Mouse (Mus musculus) kidney, adult 2 months (tissue): Measurements from ENCODE around the gene Rae1. TPM values are rescaled to one million over a fixed set of nuclear protein-coding genes. Genes with fewer than 3 reads are reported as not detected.
A peak's percentile ranks its signal among the peaks of the same experiment; 100 is the strongest.

ENCODE experiments used
- DNase-seq: peaks from one replicate; pipeline ENCODE4 v3.0.0; 2021
- H3K27ac ChIP-seq: fragments of 200-500 bp; 2 replicates; pipeline ENCODE4 v1.5.1; 2012; ENCODE audit warnings: low read depth, low read length, control low read depth, inconsistent platforms; ENCODE audit not compliant: insufficient read depth
- H3K27me3 ChIP-seq: fragments of 200-500 bp; replicated peaks from 2 replicates; pipeline ENCODE4 v1.6.1; 2012; ENCODE audit warnings: mild to moderate bottlenecking, moderate library complexity, low read length, inconsistent platforms; ENCODE audit not compliant: control insufficient read depth, insufficient read depth
- H3K36me3 ChIP-seq: fragments of 200-500 bp; 2 replicates; pipeline ENCODE4 v1.6.1; 2012; ENCODE audit warnings: mild to moderate bottlenecking, moderate library complexity, low read length, inconsistent platforms; ENCODE audit not compliant: control insufficient read depth, insufficient read depth
- H3K4me1 ChIP-seq: fragments of 200-500 bp; 2 replicates; pipeline ENCODE4 v1.6.1; 2011; ENCODE audit warnings: low read length; ENCODE audit not compliant: control insufficient read depth, insufficient read depth
- H3K4me3 ChIP-seq: fragments of 200-500 bp; 2 replicates; pipeline ENCODE4 v1.5.1; 2011; ENCODE audit warnings: mild to moderate bottlenecking, low read depth, low read length, control low read depth; ENCODE audit not compliant: insufficient read depth
- CTCF ChIP-seq: fragments of 200-500 bp; conservative IDR thresholded peaks from 2 replicates; pipeline ENCODE4 v1.5.1; 2011; ENCODE audit warnings: low read depth, mild to moderate bottlenecking, control low read depth, low read length, moderate library complexity, mixed read lengths; ENCODE audit not compliant: insufficient read depth, insufficient read length
- POLR2A ChIP-seq: fragments of 200-500 bp; IDR thresholded peaks from one replicate; pipeline ENCODE4 v1.6.1; 2011; ENCODE audit warnings: low read depth, low read length, control low read depth
- WGBS: fragments of 180-500 bp; shearing (Covaris S2); methylation state at CpG from one replicate; pipeline ENCODE4 v1.1.7; 2018; 5-methylcytosine and 5-hydroxymethylcytosine counted together
- polyA plus RNA-seq: library from polyadenylated mRNA; depleted of rRNA; stranded (reverse); fragments of >200 nt; gene quantifications from 2 replicates; pipeline ENCODE4 v1.2.3, GENCODE M21; 2012

Gene Rae1
- polyA plus RNA-seq, 1 experiment: 56.7 TPM

DNA sequence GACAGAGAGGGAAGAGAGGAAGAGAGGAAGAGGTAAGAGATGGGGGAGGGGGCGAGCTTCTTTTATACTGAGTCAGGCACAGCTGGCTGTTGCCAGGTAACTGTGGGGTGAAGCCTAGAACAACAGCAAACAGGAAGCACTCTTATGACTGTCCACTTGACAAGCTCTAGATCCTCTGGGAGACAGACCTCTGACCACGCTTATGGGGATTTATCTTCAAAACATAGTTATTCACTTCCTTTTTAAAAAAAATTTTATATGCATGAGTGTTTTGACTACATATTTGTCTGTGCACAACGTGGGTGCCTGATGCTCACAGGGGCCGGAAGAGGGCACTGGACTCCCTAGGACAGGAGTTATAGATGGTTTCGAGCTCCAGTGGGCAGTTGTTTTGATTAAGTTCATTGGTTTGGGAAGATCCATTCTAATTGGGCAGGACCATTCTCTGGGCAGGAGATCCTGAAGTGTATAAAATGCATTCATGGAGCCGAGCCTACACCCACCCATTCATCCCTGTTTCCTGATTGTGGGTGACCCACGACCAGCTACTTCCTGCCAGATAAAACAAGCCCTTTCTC lies 23.2 kb upstream of the Rae1 start:
- no peak for DNase-seq
- Histone ChIP-seq H3K36me3 (no peaks in the 10 kb centered on the region), H3K4me3 (no peak overlapping the region), H3K27me3 (no peaks in the 10 kb centered on the region), H3K27ac (no peak overlapping the region), H3K4me1 (no peaks in the 10 kb centered on the region)
- TF ChIP-seq CTCF: no peak
- no peak for TF ChIP-seq POLR2A
- 48% methylated on average over 7 of the region's 7 CpGs for WGBS

DNA sequence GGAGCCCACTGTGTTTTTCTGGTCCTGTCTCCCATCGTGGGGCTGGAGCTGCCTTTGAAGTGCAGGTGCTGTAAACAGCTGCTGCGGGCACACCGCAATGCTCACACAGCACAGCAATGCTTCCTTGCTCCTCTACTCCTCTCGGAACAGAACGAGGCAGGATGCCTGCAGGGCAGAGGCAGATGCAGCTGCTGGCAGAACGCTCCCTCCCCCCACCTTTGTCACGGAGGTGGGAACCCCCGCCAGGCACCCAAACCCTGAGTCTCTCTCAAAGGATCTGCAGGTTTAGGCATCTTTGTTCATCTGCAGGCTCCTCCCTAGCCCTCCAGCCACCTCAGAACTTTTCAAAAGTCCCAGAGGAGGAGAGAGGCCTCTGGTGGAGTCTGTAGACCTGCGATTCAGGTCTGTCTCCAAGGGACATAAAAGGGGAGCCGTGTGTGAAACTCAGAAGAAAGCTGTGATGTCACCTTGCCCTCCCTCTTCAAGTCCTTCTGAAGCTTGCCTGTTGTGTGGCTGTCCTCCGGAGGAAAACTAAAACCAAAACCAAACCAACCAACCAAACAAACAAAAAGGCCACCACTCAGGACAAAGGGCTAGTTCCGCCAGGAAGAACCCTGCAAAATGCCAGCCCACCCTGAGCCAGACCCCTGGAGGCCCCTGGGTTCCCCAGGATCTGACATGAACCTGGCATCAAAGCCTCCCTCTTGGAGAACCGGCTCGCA lies 22.3 kb upstream of the Rae1 start, which contains the start of gene Spo11:
TSS of gene Spo11 (plus strand) at position 292 of the 722 bp plus-strand sequence.
- no peak for TF ChIP-seq CTCF
- no peak for TF ChIP-seq POLR2A
- no peak within 1 kb of the TSS for H3K4me3 ChIP-seq
- 42% methylated on average over 14 of the region's 14 CpGs for WGBS
- DNase-seq: no peak
- no peaks in the 10 kb centered on the region for H3K36me3 ChIP-seq
- H3K27ac ChIP-seq: no peak within 1 kb of the TSS
- no peaks in the 10 kb centered on the region for H3K4me1 ChIP-seq
- H3K27me3 ChIP-seq: no peaks in the 10 kb centered on the region

DNA sequence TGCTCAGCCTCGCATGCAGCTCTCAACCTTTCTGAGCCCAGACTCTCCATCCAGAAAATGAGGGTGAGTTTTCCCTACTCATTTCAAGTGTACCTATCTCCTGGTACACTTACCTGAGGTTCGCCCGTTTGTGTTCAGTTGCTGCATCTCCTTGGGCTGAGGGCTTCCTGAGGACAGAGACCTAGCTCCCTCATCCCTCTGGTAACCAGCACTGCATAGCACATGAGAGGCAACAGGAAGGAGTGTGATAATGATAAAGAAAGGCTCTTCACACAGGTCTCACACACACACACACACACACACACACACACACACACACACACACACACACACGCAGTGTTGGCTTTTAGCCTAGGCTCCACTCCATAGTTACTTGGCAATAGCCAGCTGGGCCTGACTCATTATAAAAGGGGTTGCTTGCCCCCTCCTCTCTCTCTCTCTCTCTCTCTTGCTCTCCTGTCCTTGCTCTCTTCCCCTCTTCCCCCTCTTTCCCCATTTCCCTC lies 21.7 kb upstream of the Rae1 start:
- no peaks in the 10 kb centered on the region for H3K27me3 ChIP-seq
- 80% methylated on average over 4 of the region's 4 CpGs for WGBS
- no peak overlapping the region for H3K4me3 ChIP-seq
- H3K4me1 ChIP-seq: no peaks in the 10 kb centered on the region
- no peak overlapping the region for H3K27ac ChIP-seq
- DNase-seq: no peak
- TF ChIP-seq POLR2A (no peak), CTCF (no peak)
- no peaks in the 10 kb centered on the region for H3K36me3 ChIP-seq

DNA sequence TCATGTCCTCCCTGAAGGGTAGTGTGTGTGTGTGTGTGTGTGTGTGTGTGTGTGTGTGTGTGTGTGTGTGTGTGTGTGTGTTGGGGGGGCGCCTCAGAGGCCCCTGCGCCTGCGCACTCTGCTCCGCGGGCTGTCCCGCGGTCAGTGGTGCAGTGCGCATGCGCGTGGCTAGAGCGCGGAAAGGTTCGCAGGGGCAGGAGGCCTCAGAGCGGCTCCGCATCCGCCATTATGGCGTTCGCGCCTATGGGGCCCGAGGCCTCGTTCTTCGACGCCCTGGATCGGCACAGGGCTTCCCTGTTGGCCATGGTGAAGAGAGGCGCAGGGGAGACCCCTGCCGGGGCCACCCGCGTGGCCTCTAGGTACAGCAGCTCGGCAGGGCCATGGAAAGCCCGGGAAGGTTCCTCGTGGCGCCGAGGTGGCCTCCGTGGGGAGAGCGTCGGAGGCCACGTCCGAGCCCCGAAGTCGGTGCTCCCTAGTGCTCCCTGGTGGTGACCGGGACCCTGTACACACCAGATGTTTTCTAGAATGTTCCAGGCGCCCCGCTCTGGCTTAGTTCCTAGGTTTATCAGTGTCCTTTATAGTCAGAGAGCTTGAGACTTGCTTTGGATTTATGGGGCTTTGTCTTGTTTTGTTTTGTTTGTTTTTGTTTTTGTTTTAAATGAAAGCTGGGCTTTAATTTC lies 20.1 kb upstream of the Rae1 start:
- Histone ChIP-seq H3K27ac (no peak overlapping the region), H3K4me3 (no peak overlapping the region), H3K4me1 (no peaks in the 10 kb centered on the region), H3K36me3 (no peaks in the 10 kb centered on the region), H3K27me3 (no peaks in the 10 kb centered on the region)
- DNase-seq: no peak
- 95% methylated on average over 43 of the region's 43 CpGs for whole genome bisulfite sequencing
- TF ChIP-seq POLR2A (no peak), CTCF (no peak)

DNA sequence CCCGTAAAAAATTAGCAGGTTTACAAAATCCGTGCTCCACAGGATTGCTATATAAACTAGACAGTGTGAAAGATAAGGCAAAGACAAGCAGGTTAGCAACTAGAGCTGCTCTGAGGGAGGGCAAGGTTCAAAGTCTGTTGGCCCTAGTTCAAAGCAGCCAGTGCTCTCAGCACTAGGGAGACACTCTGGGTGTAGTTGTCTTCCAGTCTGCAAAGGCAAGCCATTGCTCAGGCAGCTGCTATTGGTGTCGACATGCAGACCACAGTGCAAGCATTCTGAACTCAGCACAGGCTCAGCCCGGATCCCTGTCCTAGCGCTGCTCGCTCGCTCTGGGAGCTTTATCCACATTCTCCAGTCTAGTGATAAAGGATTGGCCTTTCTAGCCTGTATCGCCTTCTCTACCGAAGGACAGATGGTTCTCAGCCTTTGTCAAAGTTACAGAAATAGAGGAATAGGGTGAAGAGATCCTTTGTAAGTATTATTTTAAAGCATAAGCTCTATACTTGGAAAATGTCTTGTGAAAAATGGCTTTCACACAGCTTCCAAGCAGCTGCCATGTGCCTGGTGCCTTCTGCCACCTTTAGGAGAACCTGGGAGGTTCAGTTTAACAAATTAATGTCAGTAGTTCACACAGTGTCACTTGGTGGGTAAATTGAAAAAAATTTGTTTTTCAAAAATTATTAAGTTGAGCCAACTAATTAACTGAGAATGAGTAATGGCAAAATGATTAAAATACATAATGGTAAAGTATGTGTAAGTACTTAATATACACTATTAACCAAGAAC lies 16.9 kb upstream of the Rae1 start:
- Histone ChIP-seq H3K36me3 (no peaks in the 10 kb centered on the region), H3K4me1 (no peaks in the 10 kb centered on the region), H3K27me3 (no peaks in the 10 kb centered on the region), H3K27ac (peak overlapping the region; percentile 2; the same call in 1 of the 2 replicates), H3K4me3 (no peak overlapping the region)
- 63% methylated on average over 9 of the region's 9 CpGs for WGBS
- TF ChIP-seq POLR2A: no peak
- TF ChIP-seq CTCF: peak; percentile 57
- peak; percentile 92 for DNase-seq

DNA sequence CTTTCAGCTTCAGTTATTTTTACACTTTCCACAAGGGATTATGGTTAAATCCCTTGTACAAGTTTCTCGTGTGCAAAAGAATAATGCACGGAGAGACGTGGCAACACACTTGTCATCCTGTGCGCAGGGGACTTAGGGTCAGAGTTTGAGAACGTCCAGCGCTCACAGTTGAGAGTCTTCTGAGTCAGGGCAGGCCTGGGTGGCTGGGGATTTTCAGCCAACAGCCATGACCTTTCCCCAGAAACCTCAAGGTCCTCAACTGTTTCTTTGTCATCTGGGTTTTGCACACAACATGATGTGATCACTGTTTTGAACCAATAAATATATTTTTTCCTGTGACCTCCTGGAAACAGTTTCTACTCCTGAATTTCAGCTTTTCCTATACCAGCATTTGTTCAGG lies 9.8 kb upstream of the Rae1 start:
- Histone ChIP-seq H3K27ac (no peak overlapping the region), H3K4me1 (no peaks in the 10 kb centered on the region), H3K27me3 (no peaks in the 10 kb centered on the region), H3K36me3 (no peaks in the 10 kb centered on the region), H3K4me3 (no peak overlapping the region)
- 72% methylated on average over 6 of the region's 6 CpGs for WGBS
- TF ChIP-seq CTCF (no peak), POLR2A (no peak)
- no peak for DNase-seq
